18 mouse cellular contexts compared by ENCODE assay signal in the genomic region with DNA sequence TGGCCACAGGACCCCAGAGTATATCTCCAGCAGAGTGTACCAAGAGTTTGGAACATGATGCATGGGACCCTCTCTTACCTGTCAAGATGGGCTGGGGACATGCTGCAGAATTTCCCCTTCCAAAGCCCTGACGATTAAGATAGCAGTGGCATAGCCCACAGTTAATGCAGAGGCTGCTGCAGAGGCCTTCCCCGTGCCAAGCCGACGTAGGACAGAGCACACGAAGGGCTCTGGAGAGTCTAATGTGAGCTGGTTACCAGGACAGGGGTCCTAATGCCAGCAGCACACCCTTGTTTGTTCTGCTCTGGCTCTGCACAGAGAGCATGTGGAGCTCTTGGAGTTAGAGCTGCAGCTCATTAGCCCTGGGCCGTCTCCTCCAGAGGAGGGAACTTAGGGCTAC. TPM values are rescaled to one million over a fixed set of nuclear protein-coding genes. Genes with fewer than 3 reads are reported as not detected.
DNase-seq lines count a peak whose midpoint lies in the region; ATAC-seq and TF ChIP-seq lines count a peak whose summit lies in the region.
"Had no signal": no experiment of that assay in that cellular context is flagged by ENCODE, and none has a peak within 500 bp of the region (broad histone marks: within the 10 kb centered on the region; RNA-seq: fewer than 3 reads in every experiment).

No protein-coding gene starts in this region.

- peak overlapping the region; percentile 98 for H3K27ac ChIP-seq in forebrain, embryonic 10.5 days
- H3K27ac ChIP-seq in forebrain, embryonic 16.5 days (ENCODE audit: low read length) = no peak overlapping the region
- peak overlapping the region; percentile 83 for H3K27ac ChIP-seq in hindbrain, postnatal 0 days
- peak overlapping the region; percentile 3; the same call in 1 of the 2 replicates for H3K27ac ChIP-seq in neural tube, embryonic 12.5 days
- H3K27ac ChIP-seq: embryonic facial prominence, embryonic 13.5 days; heart, embryonic 10.5 days had no signal

- no peak overlapping the region; the same call in 1 of the 2 replicates for H3K4me2 ChIP-seq in forebrain, embryonic 16.5 days (ENCODE audit: low read length)
- peak overlapping the region; percentile 61 for H3K4me2 ChIP-seq in hindbrain, postnatal 0 days (ENCODE audit: low read depth, low read length)
- peak overlapping the region; percentile 66 for H3K4me2 ChIP-seq in neural tube, embryonic 12.5 days (replicated peaks)
- H3K4me2 ChIP-seq: embryonic facial prominence, embryonic 13.5 days had no signal

- peaks cover 7% of the 10 kb centered on the region for H3K9me3 ChIP-seq in forebrain, embryonic 10.5 days
- H3K9me3 ChIP-seq in forebrain, embryonic 16.5 days (ENCODE audit: control insufficient read depth, low read length) = no peaks in the 10 kb centered on the region
- no peaks in the 10 kb centered on the region for H3K9me3 ChIP-seq in hindbrain, postnatal 0 days (ENCODE audit: low read length)
- no peaks in the 10 kb centered on the region for H3K9me3 ChIP-seq in neural tube, embryonic 12.5 days
- H3K9me3 ChIP-seq: embryonic facial prominence, embryonic 13.5 days; heart, embryonic 10.5 days had no signal

- H3K4me3 ChIP-seq in forebrain, embryonic 10.5 days = peak overlapping the region; percentile 64
- no peak overlapping the region for H3K4me3 ChIP-seq in forebrain, embryonic 16.5 days (replicated peaks; ENCODE audit: low read length)
- no peak overlapping the region for H3K4me3 ChIP-seq in hindbrain, postnatal 0 days (ENCODE audit: low read length)
- H3K4me3 ChIP-seq in neural tube, embryonic 12.5 days = no peak overlapping the region
- H3K4me3 ChIP-seq: embryonic facial prominence, embryonic 13.5 days; heart, embryonic 10.5 days; myocyte had no signal

- no peak overlapping the region for H3K9ac ChIP-seq in forebrain, embryonic 16.5 days (replicated peaks; ENCODE audit: low read depth, low read length)
- 0 out of 2 replicates have a peak overlapping the region, but pooled peaks have one; percentile 13 for H3K9ac ChIP-seq in hindbrain, postnatal 0 days (replicated peaks; ENCODE audit: low read length)
- no peak overlapping the region for H3K9ac ChIP-seq in neural tube, embryonic 12.5 days
- H3K9ac ChIP-seq: embryonic facial prominence, embryonic 13.5 days had no signal

- peaks cover 74% of the 10 kb centered on the region for H3K4me1 ChIP-seq in forebrain, embryonic 10.5 days
- peaks cover 20% of the 10 kb centered on the region for H3K4me1 ChIP-seq in forebrain, embryonic 16.5 days (replicated peaks; ENCODE audit: control insufficient read depth, insufficient read depth, low read length)
- H3K4me1 ChIP-seq in hindbrain, postnatal 0 days (ENCODE audit: insufficient read depth, low read length) = peaks cover 19% of the 10 kb centered on the region
- H3K4me1 ChIP-seq in neural tube, embryonic 12.5 days = peaks cover 46% of the 10 kb centered on the region

- peaks cover 66% of the 10 kb centered on the region for H3K27me3 ChIP-seq in forebrain, embryonic 10.5 days (ENCODE audit: poor library complexity, severe bottlenecking)
- H3K27me3 ChIP-seq in forebrain, embryonic 16.5 days (replicated peaks; ENCODE audit: control insufficient read depth, insufficient read depth, low read length) = no peaks in the 10 kb centered on the region
- H3K27me3 ChIP-seq in hindbrain, postnatal 0 days (ENCODE audit: insufficient read depth, low read length) = no peaks in the 10 kb centered on the region
- peaks cover 3% of the 10 kb centered on the region; the same call in 1 of the 2 replicates for H3K27me3 ChIP-seq in neural tube, embryonic 12.5 days (replicated peaks)

- 72% methylated on average over 6 of the region's 6 CpGs for WGBS in forebrain, embryonic 10.5 days
- WGBS in forebrain, embryonic 16.5 days = 31% methylated on average over 6 of the region's 6 CpGs
- WGBS in hindbrain, postnatal 0 days = 31% methylated on average over 6 of the region's 6 CpGs
- 53% methylated on average over 6 of the region's 6 CpGs for WGBS in neural tube, embryonic 12.5 days

- peak; percentile 2; the same call in 1 of the 2 replicates for ATAC-seq in forebrain, embryonic 16.5 days
- ATAC-seq in hindbrain, postnatal 0 days = peak; percentile 8; the same call in 1 of the 2 replicates
- 0 out of 2 replicates have a peak, but pooled peaks have one; percentile 0 for ATAC-seq in neural tube, embryonic 12.5 days (ENCODE audit: low FRiP score, low read depth)
- no peak for ATAC-seq in erythroblast, adult 5-6 weeks (replicated peaks; ENCODE audit: low FRiP score, poor library complexity, severe bottlenecking)
- ATAC-seq: intestine, embryonic 16.5 days had no signal

- no peak for TF ChIP-seq CTCF in hindbrain, postnatal 0 days (IDR thresholded peaks at IDR 0.05; ENCODE audit: low read depth)

- no peak for DNase-seq in forebrain, embryonic 10.5 days (ENCODE audit: extremely low spot score, low spot score)
- DNase-seq in hindbrain, postnatal 0 days (ENCODE audit: low spot score) = no peak
- DNase-seq in layer of hippocampus, postnatal 25 days (ENCODE audit: extremely low spot score in 1 of 2, low spot score in 1 of 2) = no peak
- DNase-seq in c-Kit-positive CD71-positive TER-119-positive erythroid progenitor cells, embryonic 14.5 days (ENCODE audit: low spot score) = no peak
- DNase-seq: gastrocnemius, postnatal 25 days; kidney, postnatal 14 days; liver; thymus, postnatal 36 days had no signal

- H3K36me3 ChIP-seq in forebrain, embryonic 10.5 days (replicated peaks) = peaks cover 5% of the 10 kb centered on the region; the same call in 1 of the 2 replicates
- no peaks in the 10 kb centered on the region for H3K36me3 ChIP-seq in forebrain, embryonic 16.5 days (ENCODE audit: control insufficient read depth, insufficient read depth)
- H3K36me3 ChIP-seq in hindbrain, postnatal 0 days (ENCODE audit: insufficient read depth, low read length) = no peaks in the 10 kb centered on the region
- H3K36me3 ChIP-seq in neural tube, embryonic 12.5 days = no peaks in the 10 kb centered on the region
- H3K36me3 ChIP-seq: embryonic facial prominence, embryonic 13.5 days; heart, embryonic 10.5 days had no signal

RNA-seq across cellular contexts. Expression of a gene that starts 2.5 kb away (rescaled TPM):
- 24.0 and 27.7 TPM in 2 replicates for polyA plus RNA-seq in forebrain, embryonic 10.5 days (2016; fragmentation: Nextera tagmentation; extraction: Ambion mirVana)
- 2.5 and 3.0 TPM in 2 replicates for polyA plus RNA-seq in forebrain, embryonic 16.5 days (2015; fragmentation: Nextera tagmentation; extraction: Ambion mirVana)
- total RNA-seq in hindbrain, postnatal 0 days (2014; rRNA removed) = 14.6 and 18.5 TPM in 2 replicates
- 8.1 and 9.2 TPM in 2 replicates for polyA plus RNA-seq in hindbrain, postnatal 0 days (2015; fragmentation: Nextera tagmentation; extraction: Ambion mirVana)
- 21.3 and 23.2 TPM in 2 replicates for polyA plus RNA-seq in neural tube, embryonic 12.5 days (2016; fragmentation: Nextera tagmentation; extraction: Ambion mirVana)
- 1 to 10 TPM; 1.5 to 2.3 TPM for total RNA-seq in layer of hippocampus, postnatal 25 days (2021)
- total RNA-seq in erythroblast, adult 5-6 weeks (2015; ENCODE audit: low replicate concordance) = not detected in 2 replicates
- not detected in 2 replicates for total RNA-seq in erythroblast, adult 5-6 weeks (2017; ENCODE audit: low replicate concordance)
- total RNA-seq: common myeloid progenitor, adult 5-6 weeks; gastrocnemius, postnatal 25 days; heart, postnatal 25 days had no signal
- polyA plus RNA-seq: C2C12; heart, embryonic 10.5 days; intestine, embryonic 16.5 days; myocyte had no signal

RNA-seq across cellular contexts. Expression of a gene that starts 42.5 kb away (rescaled TPM):
- polyA plus RNA-seq in forebrain, embryonic 10.5 days (2016; fragmentation: Nextera tagmentation; extraction: Ambion mirVana) = 0.43 and 0.57 TPM in 2 replicates
- polyA plus RNA-seq in forebrain, embryonic 16.5 days (2015; fragmentation: Nextera tagmentation; extraction: Ambion mirVana) = 0.73 and 0.77 TPM in 2 replicates
- 3.2 and 4.2 TPM in 2 replicates for total RNA-seq in hindbrain, postnatal 0 days (2014; rRNA removed)
- 1.4 and 1.6 TPM in 2 replicates for polyA plus RNA-seq in hindbrain, postnatal 0 days (2015; fragmentation: Nextera tagmentation; extraction: Ambion mirVana)
- polyA plus RNA-seq in neural tube, embryonic 12.5 days (2016; fragmentation: Nextera tagmentation; extraction: Ambion mirVana) = 2.0 and 2.7 TPM in 2 replicates
- total RNA-seq in layer of hippocampus, postnatal 25 days (2021) = 1 to 10 TPM; 1.9 to 2.2 TPM
- 0.63 TPM in 1 of 2 replicates, not detected in the other for total RNA-seq in erythroblast, adult 5-6 weeks (2015; ENCODE audit: low replicate concordance)
- 0.09 and 0.28 TPM in 2 replicates for total RNA-seq in erythroblast, adult 5-6 weeks (2017; ENCODE audit: low replicate concordance)
- total RNA-seq: common myeloid progenitor, adult 5-6 weeks had no signal
